Mouse (Mus musculus) MEL (cell line): ENCODE results near the gene Slc25a19. TPM values are rescaled to one million over a fixed set of nuclear protein-coding genes. Genes with fewer than 3 reads are reported as not detected.
A peak's percentile ranks its signal among the peaks of the same experiment; 100 is the strongest.

ENCODE experiments used
- DNase-seq: peaks from one replicate; pipeline ENCODE4 v3.0.0; 2011; ENCODE audit warnings: low read depth, low spot score
- H3K27ac ChIP-seq: 2 replicates; pipeline ENCODE4 v1.5.1; 2012; ENCODE audit warnings: low read depth, mild to moderate bottlenecking, control low read depth, low read length, moderate library complexity; ENCODE audit not compliant: control insufficient read depth
- H3K27me3 ChIP-seq, 2 experiments: fragments of 150-350 bp in 1 of 2; sonication (generic) in 1 of 2; 2 replicates each; pipeline ENCODE4 v1.6.1; 2012; ENCODE audit warnings: low read length in 2 of 2, mild to moderate bottlenecking in 2 of 2, improper control_type of control experiment in 1 of 2, moderate library complexity in 1 of 2; ENCODE audit not compliant: insufficient read depth in 2 of 2, control insufficient read depth in 1 of 2
- H3K36me3 ChIP-seq, 2 experiments: 2 replicates each; pipeline ENCODE4 v1.6.1; 2012 to 2014; ENCODE audit warnings: low read length in 2 of 2, improper control_type of control experiment in 1 of 2, inconsistent platforms in 1 of 2, mild to moderate bottlenecking in 1 of 2; ENCODE audit not compliant: insufficient read depth in 2 of 2, control insufficient read depth in 1 of 2
- H3K4me1 ChIP-seq, 2 experiments: fragments of 150-350 bp in 1 of 2; sonication (generic) in 1 of 2; 2 replicates each; pipeline ENCODE4 v1.6.1; 2012; ENCODE audit warnings: low read length in 2 of 2, improper control_type of control experiment in 1 of 2, mild to moderate bottlenecking in 1 of 2; ENCODE audit not compliant: insufficient read depth in 2 of 2, control insufficient read depth in 1 of 2
- H3K4me3 ChIP-seq, 2 experiments: fragments of 150-350 bp in 1 of 2; sonication (generic) in 1 of 2; 2 replicates each; pipeline ENCODE4 v1.5.1; 2012; ENCODE audit warnings: low read depth in 2 of 2, low read length in 2 of 2, mild to moderate bottlenecking in 2 of 2, moderate library complexity in 2 of 2, control low read depth in 1 of 2, improper control_type of control experiment in 1 of 2; ENCODE audit not compliant: control insufficient read depth in 1 of 2, insufficient read depth in 1 of 2
- H3K79me2 ChIP-seq: 2 replicates; pipeline ENCODE4 v1.6.1; 2012; ENCODE audit warnings: mild to moderate bottlenecking, low read length, moderate library complexity; ENCODE audit not compliant: control insufficient read depth, poor library complexity, insufficient read depth
- H3K9ac ChIP-seq: 2 replicates; pipeline ENCODE4 v1.6.1; 2012; ENCODE audit warnings: low read depth, mild to moderate bottlenecking, control low read depth, low read length, moderate library complexity; ENCODE audit not compliant: control insufficient read depth, poor library complexity, severe bottlenecking
- H3K9me3 ChIP-seq: fragments of 150-350 bp; sonication (generic); replicated peaks from 2 replicates; pipeline ENCODE4 v1.6.1; 2012; ENCODE audit warnings: mild to moderate bottlenecking, low read length, improper control_type of control experiment, moderate library complexity; ENCODE audit not compliant: insufficient read depth
- BHLHE40 ChIP-seq: IDR thresholded peaks from 2 replicates; pipeline ENCODE4 v1.6.1; 2012; ENCODE audit warnings: low read depth, mild to moderate bottlenecking, inconsistent platforms, low read length, improper control_type of control experiment, borderline replicate concordance
- CHD1 ChIP-seq: IDR thresholded peaks from 2 replicates; pipeline ENCODE4 v1.6.1; 2012; ENCODE audit warnings: low read depth, mild to moderate bottlenecking, inconsistent platforms, low read length, improper control_type of control experiment
- CHD2 ChIP-seq: IDR thresholded peaks from 2 replicates; pipeline ENCODE4 v1.6.1; 2011; ENCODE audit warnings: low read length, improper control_type of control experiment
- CTCF ChIP-seq, 3 experiments: IDR thresholded peaks in 2 of 3; conservative IDR thresholded peaks in 1 of 3; 2 replicates each; pipeline ENCODE4 v1.5.1; 2011 to 2012; ENCODE audit warnings: low read length in 3 of 3, low read depth in 2 of 3, mild to moderate bottlenecking in 2 of 3, improper control_type of control experiment in 1 of 3, inconsistent platforms in 1 of 3, mixed read lengths in 1 of 3, moderate library complexity in 1 of 3; ENCODE audit not compliant: control insufficient read depth in 1 of 3, insufficient read depth in 1 of 3, poor library complexity in 1 of 3, severe bottlenecking in 1 of 3
- EP300 ChIP-seq, 2 experiments: IDR thresholded peaks; 2 replicates each; pipeline ENCODE4 v1.6.1; 2011; ENCODE audit warnings: improper control_type of control experiment in 2 of 2, low read length in 2 of 2, low read depth in 1 of 2, mild to moderate bottlenecking in 1 of 2
- GABPA ChIP-seq: IDR thresholded peaks from 2 replicates; pipeline ENCODE4 v1.6.1; 2012; ENCODE audit warnings: low read depth, mild to moderate bottlenecking, inconsistent platforms, low read length, improper control_type of control experiment, moderate library complexity
- GATA1 ChIP-seq: IDR thresholded peaks from 2 replicates; pipeline ENCODE4 v1.6.1; 2011; ENCODE audit warnings: low read depth, low read length, improper control_type of control experiment
- HCFC1 ChIP-seq: IDR thresholded peaks from 2 replicates; pipeline ENCODE4 v1.6.1; 2012; ENCODE audit warnings: low read depth, mild to moderate bottlenecking, inconsistent platforms, low read length, improper control_type of control experiment, moderate library complexity
- MXI1 ChIP-seq: IDR thresholded peaks from 2 replicates; pipeline ENCODE4 v1.6.1; 2011; ENCODE audit warnings: mild to moderate bottlenecking, low read depth, low read length, improper control_type of control experiment
- NELFE ChIP-seq: IDR thresholded peaks from 2 replicates; pipeline ENCODE4 v1.6.1; 2011; ENCODE audit warnings: low read depth, low read length, improper control_type of control experiment
- POLR2AphosphoS2 ChIP-seq: IDR thresholded peaks from 2 replicates; pipeline ENCODE4 v1.6.1; 2011; ENCODE audit warnings: low read length, improper control_type of control experiment
- RAD21 ChIP-seq: IDR thresholded peaks from 2 replicates; pipeline ENCODE4 v1.6.1; 2011; ENCODE audit warnings: mild to moderate bottlenecking, low read depth, low read length, improper control_type of control experiment
- SIN3A ChIP-seq: IDR thresholded peaks from 2 replicates; pipeline ENCODE4 v1.6.1; 2012; ENCODE audit warnings: low read length, improper control_type of control experiment, inconsistent platforms
- SMC3 ChIP-seq: IDR thresholded peaks from 2 replicates; pipeline ENCODE4 v1.6.1; 2011; ENCODE audit warnings: low read depth, low read length, improper control_type of control experiment
- TCF12 ChIP-seq: IDR thresholded peaks from 2 replicates; pipeline ENCODE4 v1.6.1; 2014; ENCODE audit warnings: low read depth, mild to moderate bottlenecking, inconsistent platforms, low read length, improper control_type of control experiment, moderate library complexity
- UBTF ChIP-seq: IDR thresholded peaks from 2 replicates; pipeline ENCODE4 v1.6.1; 2012; ENCODE audit warnings: low read depth, mild to moderate bottlenecking, inconsistent platforms, low read length, improper control_type of control experiment, moderate library complexity, borderline replicate concordance; ENCODE audit not compliant: insufficient read depth
- USF2 ChIP-seq, 2 experiments: IDR thresholded peaks; 2 replicates each; pipeline ENCODE4 v1.6.1; 2011 to 2012; ENCODE audit warnings: improper control_type of control experiment in 2 of 2, low read length in 2 of 2, borderline replicate concordance in 1 of 2, inconsistent platforms in 1 of 2, low read depth in 1 of 2, mild to moderate bottlenecking in 1 of 2; ENCODE audit not compliant: insufficient read depth in 1 of 2
- ZKSCAN1 ChIP-seq: IDR thresholded peaks from 2 replicates; pipeline ENCODE4 v1.6.1; 2012; ENCODE audit warnings: low read depth, mild to moderate bottlenecking, inconsistent platforms, low read length, improper control_type of control experiment, moderate library complexity
- ZMIZ1 ChIP-seq: IDR thresholded peaks from 2 replicates; pipeline ENCODE4 v1.6.1; 2012; ENCODE audit warnings: low read depth, mild to moderate bottlenecking, inconsistent platforms, low read length, improper control_type of control experiment, moderate library complexity
- ZNF384 ChIP-seq: IDR thresholded peaks from 2 replicates; pipeline ENCODE4 v1.6.1; 2012; ENCODE audit warnings: low read depth, mild to moderate bottlenecking, inconsistent platforms, low read length, improper control_type of control experiment
- polyA plus RNA-seq, 2 experiments: library from polyadenylated mRNA; stranded (reverse) in 1 of 2; unstranded in 1 of 2; fragments of >175 nt in 1 of 2; fragments of >200 nt in 1 of 2; gene quantifications; 2 replicates each; pipeline versions ENCODE4 v1.2.1 to v1.2.4; 2012; ENCODE audit warnings: low replicate concordance in 2 of 2, low read depth in 1 of 2; ENCODE audit not compliant: insufficient read length in 2 of 2, insufficient read depth in 1 of 2, missing spikeins in 1 of 2
- total RNA-seq: library from RNA; depleted of rRNA; stranded (reverse); fragments of 300-350 nt; gene quantifications from 2 replicates; pipeline ENCODE4 v1.2.3, GENCODE M21; 2012

Gene Slc25a19
- total and polyA plus RNA-seq, 3 experiments: 35.3 to 43.1 TPM; not detected in 1

DNA sequence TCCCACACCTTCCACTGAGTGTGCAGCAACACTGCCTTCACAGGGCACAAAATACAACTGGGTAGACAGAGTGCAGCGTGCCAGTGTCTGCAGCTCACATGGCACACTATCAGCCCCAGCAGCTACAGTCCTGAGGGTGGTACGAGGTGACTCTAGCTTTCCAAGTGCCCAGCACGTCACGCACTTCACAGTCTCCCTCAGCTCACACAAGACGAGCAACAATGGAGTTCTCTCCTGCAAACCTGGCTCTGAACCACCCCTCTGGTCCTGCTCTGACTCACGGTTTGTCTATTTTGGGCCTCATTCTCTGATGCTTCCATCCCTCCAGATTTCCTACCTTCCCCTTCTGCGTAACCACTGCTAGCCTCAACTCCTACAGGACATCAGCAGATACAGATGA is 28.4 kb downstream of the Slc25a19 start:
- no peaks in the 10 kb centered on the region for H3K9me3 ChIP-seq
- no peak overlapping the region for H3K4me3 ChIP-seq
- peaks cover 11 to 29% of the 10 kb centered on the region in 2 experiments for H3K36me3 ChIP-seq
- no peak for TF ChIP-seq MXI1
- no peak for TF ChIP-seq NELFE
- TF ChIP-seq UBTF: no peak
- no peak overlapping the region for H3K9ac ChIP-seq
- DNase-seq: no peak
- H3K27ac ChIP-seq: no peak overlapping the region
- H3K27me3 ChIP-seq: no peaks in the 10 kb centered on the region
- H3K4me1 ChIP-seq: peaks cover 7 to 32% of the 10 kb centered on the region in 2 experiments
- H3K79me2 ChIP-seq: peaks cover 71% of the 10 kb centered on the region

DNA sequence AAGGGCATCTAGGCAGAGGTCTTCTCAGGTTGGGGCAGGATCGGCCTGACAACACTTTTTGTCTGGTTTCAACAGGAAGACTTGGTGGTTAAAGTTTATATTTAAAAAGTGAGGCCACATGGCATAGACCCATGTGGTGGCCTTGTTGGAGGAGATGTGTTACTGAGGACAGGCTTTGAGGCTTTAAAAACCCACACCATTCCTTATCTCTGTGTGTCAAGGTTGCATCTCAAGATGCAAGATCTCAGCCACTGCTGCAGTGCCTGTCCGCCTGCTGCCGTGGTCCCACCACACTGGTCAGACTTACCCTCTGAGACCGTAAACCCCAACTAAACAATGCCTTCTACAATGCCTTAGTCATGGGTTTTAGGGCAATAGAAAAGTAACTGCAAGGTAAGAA is 29.8 kb downstream of the Slc25a19 start:
- Histone ChIP-seq H3K4me3 (no peak overlapping the region), H3K27me3 (no peaks in the 10 kb centered on the region), H3K79me2 (peaks cover 58% of the 10 kb centered on the region), H3K27ac (no peak overlapping the region), H3K9ac (no peak overlapping the region), H3K9me3 (no peaks in the 10 kb centered on the region), H3K4me1 (peaks cover 7 to 32% of the 10 kb centered on the region in 2 experiments), H3K36me3 (peaks cover 19 to 29% of the 10 kb centered on the region in 2 experiments)
- DNase-seq: no peak
- TF ChIP-seq TCF12: 0 out of 2 replicates have a peak, but pooled peaks have one; percentile 6
- TF ChIP-seq GATA1: no peak
- TF ChIP-seq BHLHE40: no peak
- TF ChIP-seq HCFC1: no peak
- TF ChIP-seq ZKSCAN1: no peak
- TF ChIP-seq MXI1: peak; percentile 75; the same call in 1 of the 2 replicates
- TF ChIP-seq RAD21: no peak
- TF ChIP-seq SIN3A: peak; percentile 21; the same call in 1 of the 2 replicates
- peak; percentile 86 for TF ChIP-seq ZNF384
- TF ChIP-seq USF2 (IDR thresholded peaks at IDR 0.05; ENCODE audit: borderline replicate concordance in 1 of 2, insufficient read depth in 1 of 2, low read depth in 1 of 2, low read length in 2 of 2): no peak
- TF ChIP-seq POLR2AphosphoS2: 0 out of 2 replicates have a peak, but pooled peaks have one; percentile 12

DNA sequence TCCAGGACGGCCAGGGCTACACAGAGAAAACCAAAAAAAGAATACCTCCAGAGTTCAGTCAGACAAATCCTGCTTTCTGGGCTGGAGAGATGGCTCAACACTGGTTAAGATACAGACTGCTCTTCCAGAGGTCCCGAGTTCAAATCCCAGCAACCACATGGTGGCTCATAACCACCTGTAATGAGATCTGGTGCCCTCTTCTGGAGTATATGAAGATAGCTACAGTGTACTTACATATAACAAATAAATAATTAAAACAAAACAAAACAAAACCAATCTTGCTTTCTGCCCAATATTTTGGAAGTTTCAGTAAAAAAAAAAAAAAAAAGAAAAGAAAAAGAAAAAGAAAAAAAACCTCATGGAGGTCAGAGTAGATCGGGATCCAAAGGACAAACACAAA is 32.9 kb downstream of the Slc25a19 start:
- H3K9me3 ChIP-seq: no peaks in the 10 kb centered on the region
- H3K79me2 ChIP-seq: peaks cover 29% of the 10 kb centered on the region
- peaks cover 10 to 25% of the 10 kb centered on the region in 2 experiments for H3K36me3 ChIP-seq
- H3K27ac ChIP-seq: no peak overlapping the region
- TF ChIP-seq SMC3 (peak; percentile 43; the same call in 1 of the 2 replicates), CHD1 (no peak), CTCF (IDR thresholded peaks at IDR 0.05 in 2 of 3, conservative IDR thresholded peaks at IDR 0.05 in 1 of 3; ENCODE audit: control insufficient read depth in 1 of 3, insufficient read depth in 1 of 3, low read depth in 2 of 3, low read length in 3 of 3, poor library complexity in 1 of 3, severe bottlenecking in 1 of 3) (peak in 2 of 3 experiments; percentile 25 to 65; a peak in 3 of 6 replicates), CHD2 (no peak), GABPA (no peak), EP300 (IDR thresholded peaks at IDR 0.05; ENCODE audit: low read depth in 1 of 2, low read length in 2 of 2) (no peak), ZMIZ1 (no peak), POLR2AphosphoS2 (no peak), GATA1 (no peak)
- no peaks in the 10 kb centered on the region for H3K27me3 ChIP-seq
- peaks cover 0 to 8% of the 10 kb centered on the region in 2 experiments; a peak in 2 of 4 replicates for H3K4me1 ChIP-seq
- H3K9ac ChIP-seq: no peak overlapping the region
- no peak overlapping the region for H3K4me3 ChIP-seq
- peak; percentile 65 for DNase-seq
